Mouse (Mus musculus) monocyte, adult 2 months (primary cell): ENCODE measurements around the gene Gjb6.

Experiments
- DNase-seq, 2 experiments: peaks; one replicate each; pipeline ENCODE4 v3.0.0; 2022; ENCODE audit warnings: low spot score in 2 of 2, low read depth in 1 of 2

Gjb6 gene

DNA sequence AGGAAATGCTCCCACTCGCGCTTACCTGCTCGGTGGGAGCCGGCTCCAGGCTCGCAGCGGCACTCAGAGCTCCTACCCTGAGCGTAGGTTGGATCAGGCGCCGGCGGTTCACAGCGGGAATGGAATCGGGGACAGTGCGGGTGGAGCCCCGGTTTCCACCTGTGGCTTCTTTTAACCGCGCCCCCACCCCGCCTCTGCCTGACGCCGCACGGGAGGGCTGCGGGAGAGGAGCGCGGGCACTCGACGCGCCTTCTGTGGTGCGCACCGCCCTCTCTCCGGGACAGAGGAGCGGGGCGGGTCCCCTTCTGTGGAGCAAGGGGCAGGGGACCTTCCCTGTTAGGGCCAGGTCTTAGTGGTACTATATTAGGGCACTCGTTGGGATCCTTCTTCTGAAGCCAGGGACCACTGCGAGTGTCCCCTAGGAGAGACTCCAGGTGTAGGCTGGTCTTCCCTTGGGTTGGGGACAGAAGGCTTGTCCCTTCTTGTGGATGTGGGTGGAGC, at the start of gene Gjb6:
Gene Gjb6, minus strand, starts transcription at position 451 of the 501 bp plus-strand sequence.
- no peak for DNase-seq

DNA sequence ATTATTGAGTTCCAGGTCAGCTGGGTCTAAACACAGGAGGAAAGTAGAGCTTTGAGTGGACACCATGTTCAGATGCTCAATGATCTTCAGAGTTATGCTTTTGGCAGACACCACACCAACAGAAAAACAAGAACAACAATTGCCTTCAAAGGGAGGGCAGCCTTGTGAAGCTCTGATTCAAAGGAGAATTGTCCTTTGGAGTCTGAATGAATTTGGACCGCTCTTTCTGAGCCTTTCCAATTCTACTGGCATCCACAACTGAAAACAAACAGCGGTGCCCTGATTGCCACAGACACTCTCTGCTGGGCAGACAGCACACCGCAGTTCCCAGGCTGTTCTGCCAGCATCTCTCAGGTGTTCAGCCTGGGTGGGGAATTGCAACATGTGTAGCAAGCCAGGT, 32.1 kb upstream of the Gjb6 start:
- no peak for DNase-seq

DNA sequence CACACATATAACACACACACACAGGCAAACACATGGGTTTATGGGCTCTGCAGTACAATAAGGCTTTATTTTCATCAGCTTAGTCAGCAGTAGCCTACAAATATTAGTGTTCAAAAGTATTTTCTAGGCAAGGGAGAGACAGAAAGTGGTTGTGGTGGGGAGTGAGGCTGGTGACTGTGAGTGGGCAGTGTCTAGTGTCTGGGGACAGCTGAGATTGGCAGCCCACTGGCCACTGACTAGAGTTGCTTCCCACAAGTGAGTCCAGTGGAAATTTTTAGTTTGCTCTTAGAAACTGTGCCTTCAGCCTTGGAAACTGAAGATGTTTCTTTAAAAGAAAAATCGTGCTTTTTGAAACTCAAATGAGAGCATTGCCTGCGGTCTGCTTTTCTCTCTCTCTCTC, 28.4 kb upstream of the Gjb6 start:
- DNase-seq, result no peak

DNA sequence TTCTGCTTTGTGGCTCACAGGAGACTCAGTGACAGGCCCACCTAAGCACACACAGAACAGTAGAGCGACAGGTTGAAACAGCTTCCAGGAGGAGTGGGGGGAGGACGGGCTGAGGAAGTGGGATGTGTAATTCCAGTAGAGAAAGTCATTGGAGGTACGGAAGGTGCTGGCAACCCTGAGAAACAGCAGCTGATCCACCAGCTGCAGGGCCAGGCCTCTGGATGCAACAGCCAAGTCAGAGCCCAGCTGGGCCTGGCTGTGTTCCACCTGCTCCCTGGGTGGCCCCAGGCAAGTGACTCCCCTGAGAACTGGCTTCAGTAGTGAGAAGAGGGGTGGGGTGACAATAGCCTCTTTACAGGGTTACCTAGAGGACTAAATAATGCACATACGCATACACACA, 27.8 kb upstream of the Gjb6 start:
- DNase-seq, result no peak

DNA sequence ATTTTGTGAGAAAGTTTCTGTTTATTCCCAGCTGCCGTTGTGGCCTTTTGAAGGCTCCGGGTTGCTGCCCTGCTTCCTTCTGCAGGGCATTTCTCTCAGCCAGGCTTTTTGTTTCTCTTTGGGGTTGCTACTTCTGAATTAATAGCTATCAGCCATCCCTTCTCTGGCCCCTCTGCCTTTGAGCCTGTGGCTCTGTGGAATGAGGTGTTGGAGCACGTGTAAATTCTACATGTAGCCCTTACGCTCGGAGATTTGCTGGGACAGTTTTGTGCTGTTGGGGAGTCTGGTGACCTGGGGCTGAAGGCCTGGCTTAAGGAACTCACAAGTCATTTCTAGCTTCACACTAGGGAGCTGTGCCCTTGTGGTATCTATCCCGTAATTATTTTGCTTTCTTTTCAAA, 21.5 kb upstream of the Gjb6 start:
- no peak for DNase-seq

DNA sequence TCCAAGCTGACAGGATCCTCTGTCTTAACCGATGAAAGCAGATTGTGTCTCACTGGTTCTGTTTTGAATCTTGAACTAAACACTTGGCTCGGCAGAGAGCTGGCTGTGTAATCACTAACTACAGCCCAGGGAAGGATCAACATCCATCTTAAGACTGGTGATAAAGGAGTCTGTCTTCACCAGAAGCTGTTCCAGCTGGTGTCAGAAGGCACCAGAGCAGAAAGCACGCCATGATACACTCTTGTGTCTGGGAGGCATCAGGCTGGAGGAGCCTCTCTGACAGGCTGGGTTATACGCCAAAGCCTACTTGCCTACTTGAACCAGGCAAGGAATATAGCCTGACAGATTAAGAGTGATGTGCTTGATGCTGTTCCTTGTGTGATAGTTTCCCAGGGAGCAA, 12.3 kb upstream of the Gjb6 start:
- DNase-seq, result no peak

DNA sequence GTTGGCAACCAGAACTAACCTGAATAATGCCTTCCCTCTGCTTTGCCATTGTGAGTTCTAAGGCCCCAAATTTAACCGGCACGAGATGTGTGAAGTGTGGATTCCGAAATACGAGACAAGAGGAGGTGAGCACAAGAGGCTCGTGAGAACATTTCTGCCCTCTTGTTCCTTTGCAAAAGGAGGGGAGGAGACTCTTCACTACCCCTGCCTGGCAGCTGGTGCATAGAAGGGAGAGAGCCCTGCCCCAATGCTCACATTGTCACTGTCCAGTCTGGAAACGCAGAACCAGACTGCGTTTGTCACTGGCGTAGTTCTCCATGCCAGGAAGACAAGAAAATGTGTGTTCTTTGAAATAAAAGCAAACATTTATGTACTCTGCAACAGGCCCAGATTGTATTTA, 1.9 kb upstream of the Gjb6 start:
- no peak for DNase-seq

DNA sequence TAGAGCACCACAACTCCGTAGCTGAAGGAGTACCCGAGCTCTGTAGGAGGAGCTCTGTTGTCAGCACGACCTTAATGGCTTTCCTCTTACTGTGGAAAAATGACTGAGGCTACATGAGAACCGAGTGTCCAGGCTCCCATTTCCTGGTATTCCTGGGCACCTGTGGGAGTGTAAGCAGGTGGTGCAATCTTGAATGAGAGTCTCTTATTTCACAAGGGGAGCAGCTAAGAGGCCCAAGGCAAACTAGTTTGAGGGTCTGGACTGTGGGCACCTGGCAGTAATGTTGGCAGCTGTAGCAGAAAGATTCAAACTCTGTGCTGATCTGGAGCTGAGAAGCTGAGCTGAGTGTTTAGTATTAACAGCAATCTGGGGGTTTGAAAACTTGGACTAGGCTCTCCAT, 6.0 kb downstream of the Gjb6 start:
- no peak for DNase-seq

DNA sequence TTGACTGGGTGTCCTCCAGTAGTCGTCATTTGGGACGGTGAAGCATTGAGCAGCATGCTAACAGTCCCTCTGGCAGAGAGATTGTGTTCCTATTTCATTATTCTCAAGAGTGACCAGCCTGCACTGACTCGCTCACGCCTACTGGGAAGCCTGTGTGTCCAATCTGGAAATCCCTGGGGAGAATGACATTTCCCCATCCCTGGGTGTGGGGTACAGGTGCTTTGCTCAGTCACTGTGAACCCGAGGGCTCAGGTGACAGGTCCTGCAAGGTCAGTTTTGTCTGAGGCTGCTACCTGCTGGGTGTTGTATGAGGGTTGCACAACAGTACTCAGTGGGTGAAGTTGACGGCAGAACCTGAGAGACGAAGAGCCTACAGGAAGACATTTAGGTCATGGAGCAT, 11.1 kb downstream of the Gjb6 start:
- DNase-seq, result no peak

DNA sequence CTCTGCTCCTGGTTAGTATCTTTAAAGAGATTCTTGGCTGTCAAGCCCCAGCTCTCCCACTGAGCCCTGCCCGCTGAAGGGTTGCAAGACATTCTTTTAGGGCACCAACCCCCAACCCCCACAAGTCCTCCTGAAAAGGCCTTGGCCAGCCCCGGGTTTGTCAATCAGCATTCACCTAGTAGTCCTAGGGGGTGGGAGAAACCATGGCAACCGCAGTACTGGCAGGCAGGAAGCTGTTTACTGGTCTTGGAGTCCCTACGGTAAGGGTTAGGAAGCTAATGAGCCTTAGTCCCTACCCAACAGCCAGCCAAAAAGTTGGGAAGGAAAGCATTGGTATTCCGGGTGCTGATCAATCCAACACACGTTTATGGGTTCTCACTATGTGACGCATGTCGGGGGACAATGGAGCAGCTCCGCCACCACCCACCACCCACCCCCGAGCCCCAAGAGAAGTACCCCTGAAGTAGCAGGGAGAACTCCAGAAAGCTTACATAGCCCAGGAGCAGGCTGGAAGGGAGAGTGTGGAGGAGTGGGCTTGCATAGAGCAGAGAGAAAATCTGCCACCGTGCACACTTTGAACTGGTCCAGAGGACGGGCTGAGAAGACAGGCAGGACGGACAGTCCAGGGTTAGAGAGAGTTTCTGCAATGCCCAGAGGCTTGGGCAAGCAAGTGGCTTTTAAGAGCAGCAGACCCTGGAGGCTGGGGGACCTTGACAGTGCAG, 17.4 kb downstream of the Gjb6 start, which contains the start of gene Gm4491:
Gene Gm4491, minus strand, starts transcription at position 61 of the 722 bp plus-strand sequence.
- no peak for DNase-seq

DNA sequence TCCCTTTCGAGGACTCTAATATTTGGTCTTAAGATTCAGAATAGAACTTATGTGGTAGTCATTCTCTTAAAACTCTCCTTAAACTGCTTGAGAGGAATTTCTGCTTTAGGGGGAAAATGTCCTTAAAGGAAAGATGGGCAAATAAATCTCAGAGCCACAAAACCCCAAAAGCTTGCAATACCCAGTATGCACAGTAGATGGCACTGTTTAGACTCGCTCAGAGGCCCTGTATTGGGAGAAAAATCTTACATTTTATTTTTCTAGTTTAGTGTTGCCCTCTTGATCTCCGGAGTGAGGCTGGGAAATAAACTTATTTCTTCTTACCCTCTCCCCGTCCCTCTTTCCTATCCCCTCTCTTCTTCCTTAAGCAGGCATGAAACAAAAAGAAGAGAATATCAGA, 24.2 kb downstream of the Gjb6 start:
- no peak for DNase-seq

DNA sequence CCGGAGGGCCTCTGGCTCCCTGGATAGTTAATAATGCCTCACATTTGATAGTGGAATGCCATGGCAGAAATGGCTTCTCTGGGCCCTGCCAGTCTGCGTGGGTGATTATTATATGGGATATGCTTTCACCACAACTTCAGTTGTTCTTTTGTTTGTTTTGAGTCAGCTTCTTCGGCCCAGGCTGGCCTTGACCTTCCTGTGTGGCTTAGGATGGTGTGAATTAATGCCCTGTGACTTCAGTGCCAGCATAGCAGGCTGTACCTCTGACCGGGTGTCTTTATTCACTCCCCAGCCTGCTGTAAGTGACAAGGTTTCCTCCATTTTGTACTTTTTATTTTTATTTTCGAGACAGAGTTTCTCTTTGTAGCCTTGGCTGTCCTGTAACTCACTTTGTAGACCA, 25.5 kb downstream of the Gjb6 start:
- no peak for DNase-seq

DNA sequence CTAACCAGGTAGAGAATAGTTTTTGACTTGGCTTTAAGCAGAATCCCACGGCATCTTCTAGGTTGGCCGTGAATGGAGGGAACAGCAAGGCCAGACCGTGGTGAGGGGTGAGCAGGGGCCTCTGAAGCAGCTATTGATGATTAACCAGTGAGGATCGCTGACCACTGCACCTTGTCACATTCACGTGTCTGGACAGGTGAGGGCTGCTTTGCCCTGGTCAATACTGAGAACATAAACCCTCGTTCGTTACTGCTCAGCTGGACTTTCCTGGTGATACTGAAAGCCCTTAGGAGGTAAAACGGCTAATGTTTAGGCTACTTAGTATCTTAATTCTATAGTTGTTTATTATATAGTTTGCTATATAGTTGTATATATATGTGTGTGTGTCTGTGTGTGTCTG, 26.3 kb downstream of the Gjb6 start:
- no peak for DNase-seq

DNA sequence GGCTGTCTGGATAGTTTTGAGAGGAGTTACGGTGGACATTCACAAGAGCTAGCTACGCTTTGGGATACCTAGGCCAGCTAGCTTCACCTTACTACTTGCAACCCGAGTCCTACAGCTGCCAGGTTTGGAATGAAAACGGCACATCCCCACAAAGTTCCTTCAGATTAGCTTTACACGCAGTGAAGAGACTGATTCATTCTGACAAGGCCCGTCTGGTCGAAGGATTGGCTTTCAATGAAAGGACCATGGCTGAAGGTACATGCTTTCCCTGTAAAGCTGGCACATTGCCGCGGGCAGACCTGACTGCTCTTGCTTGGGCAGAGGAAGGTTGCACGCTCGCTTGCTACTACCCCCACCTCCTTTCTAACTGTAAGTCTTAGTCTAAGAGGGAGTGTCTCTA, 27.7 kb downstream of the Gjb6 start:
- DNase-seq, result no peak

DNA sequence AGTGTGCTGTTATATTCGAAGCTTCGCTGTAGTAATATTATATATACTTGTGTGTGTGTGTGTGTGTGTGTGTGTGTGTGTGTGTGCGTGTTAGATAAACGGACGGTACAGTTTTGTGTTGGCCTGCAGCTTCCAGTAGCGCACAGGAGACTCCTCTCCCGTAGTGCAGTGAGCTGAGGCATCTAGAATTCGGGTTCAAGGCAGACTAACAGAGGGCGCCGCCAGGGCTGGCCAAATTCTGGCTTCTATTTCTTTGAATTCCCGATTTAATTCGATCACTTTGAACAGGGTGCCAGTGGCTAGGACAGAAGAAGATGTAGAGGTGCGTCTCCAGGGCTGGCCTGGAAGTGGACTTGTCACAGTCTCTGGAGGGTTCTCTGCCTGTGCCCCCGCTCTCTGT, 28.3 kb downstream of the Gjb6 start:
- DNase-seq, result no peak

DNA sequence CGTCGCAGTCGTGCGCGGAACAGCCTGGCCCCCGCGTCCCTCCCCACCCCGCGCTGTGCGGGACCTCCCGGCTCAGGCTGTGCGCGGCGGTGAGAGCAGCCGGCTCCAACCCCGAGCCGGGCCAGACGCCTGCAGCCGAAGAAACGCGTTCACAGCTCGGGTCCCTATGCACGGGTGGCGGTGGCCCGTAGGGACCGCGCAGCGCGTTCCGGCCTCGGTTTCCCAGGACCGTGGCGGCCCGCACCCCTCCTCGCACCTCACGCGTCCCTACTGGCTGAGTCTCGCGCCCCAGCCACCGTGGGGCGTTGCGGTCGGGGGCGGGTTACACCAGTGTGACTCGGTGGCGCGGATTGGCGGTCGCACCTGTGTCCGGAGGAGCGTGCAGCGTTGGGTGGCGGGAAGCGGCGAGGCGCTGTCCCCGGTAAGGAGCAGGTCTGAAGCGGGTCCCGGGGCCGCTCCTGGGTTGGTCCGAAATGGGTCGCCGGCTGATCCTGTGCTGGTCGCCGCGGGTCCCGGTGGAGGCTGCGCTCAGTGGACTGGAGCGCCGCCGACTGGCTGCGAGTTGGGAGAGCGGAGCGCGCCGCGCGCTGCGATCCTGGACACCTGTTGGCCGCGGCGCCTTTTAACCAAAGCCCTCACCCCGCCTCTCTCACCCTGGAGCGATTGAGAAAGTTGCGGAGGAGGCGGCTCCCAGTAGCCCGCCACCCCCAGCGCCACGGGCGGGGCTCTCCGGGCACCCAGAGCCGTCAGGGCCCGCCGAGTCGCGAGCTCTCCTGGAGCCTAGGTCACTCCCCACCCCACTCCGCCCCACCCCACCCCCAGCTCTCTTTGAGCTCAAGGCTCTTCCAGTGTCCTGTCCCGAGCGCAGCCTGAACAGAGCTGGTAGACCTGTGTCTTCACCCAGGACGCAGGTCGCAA, 29.0 kb downstream of the Gjb6 start, which contains the start of gene Gjb2:
Gene Gjb2, minus strand, starts transcription at position 597 of the 918 bp plus-strand sequence.
- DNase-seq, result peak in 1 of 2 experiments; percentile 9

DNA sequence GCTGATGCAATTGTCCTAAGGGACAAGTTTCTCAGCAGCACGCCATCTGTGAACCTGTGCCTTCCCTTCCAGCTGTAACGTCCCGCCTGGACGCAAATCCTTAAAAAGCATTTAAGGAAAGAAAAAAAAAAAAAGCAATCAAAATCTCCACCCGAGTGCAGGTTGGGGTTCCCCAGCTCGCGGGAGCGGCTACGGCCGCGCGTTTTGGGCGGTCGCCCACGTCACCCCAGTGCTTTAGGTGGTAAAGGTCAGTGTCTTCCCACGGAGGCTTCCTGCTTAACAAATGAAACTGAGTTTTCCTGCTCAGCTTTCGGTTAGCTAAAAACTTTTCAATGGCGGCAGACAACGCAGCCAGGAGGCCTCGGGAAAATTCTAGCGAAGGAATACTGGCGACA, 29.7 kb downstream of the Gjb6 start:
- DNase-seq, result peak in 1 of 2 experiments; percentile 8

DNA sequence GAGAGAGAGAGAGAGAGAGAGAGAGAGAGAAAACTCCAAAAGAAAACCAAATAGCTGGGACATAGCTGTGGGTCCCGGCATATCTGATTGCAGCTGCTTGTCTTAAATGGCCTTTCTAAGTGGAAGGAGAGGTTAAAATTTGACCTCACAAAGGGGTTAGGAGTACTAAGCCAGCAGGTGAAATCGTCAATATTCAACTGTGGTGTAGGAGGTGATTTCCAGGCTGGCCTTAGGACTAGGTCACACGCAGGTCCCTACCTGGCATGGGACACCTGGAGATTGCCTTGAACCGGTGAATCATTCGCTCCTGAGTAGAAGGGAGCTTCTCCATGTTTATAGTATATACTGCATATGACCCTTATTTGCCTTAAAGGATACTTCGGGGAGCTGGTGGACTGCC, 30.3 kb downstream of the Gjb6 start:
- no peak for DNase-seq

DNA sequence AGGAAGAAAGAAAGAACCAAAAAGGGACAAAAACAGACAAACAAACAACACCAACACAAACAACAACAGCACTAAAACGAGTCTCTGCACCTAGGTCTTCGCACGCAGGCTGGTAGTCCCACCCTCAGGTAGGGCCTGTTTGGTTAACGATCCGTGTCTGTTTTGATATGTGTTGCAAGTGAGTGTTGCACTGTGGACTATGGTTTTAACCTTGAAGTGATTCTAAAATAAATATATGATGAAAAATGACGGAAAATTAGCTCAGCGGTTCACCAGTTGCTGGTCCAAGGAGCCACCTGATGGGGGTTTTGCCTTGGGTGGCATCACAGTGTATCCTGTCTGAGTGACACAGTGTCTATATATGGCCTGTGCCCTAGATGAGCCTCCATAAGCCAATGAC, 31.8 kb downstream of the Gjb6 start:
- no peak for DNase-seq

DNA sequence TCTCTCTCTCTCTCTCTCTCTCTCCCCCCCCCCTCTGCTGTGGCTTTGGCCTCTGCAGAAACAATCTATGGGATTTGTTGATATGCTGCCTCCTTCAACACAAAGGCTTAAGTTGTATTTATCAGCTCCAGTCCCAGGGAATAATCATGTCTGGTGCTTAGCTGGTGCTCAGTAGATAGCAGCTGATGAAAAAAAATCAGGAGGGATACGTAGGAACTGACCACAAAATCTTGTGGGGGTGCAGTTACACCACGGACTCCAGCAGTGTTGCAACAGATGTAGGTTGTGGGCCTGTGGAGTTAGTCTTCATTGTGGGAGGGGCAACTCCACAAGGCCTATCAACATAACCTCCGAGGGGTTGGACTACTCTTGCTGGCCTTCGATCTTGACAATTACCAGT, 37.6 kb downstream of the Gjb6 start:
- DNase-seq, result no peak

DNA sequence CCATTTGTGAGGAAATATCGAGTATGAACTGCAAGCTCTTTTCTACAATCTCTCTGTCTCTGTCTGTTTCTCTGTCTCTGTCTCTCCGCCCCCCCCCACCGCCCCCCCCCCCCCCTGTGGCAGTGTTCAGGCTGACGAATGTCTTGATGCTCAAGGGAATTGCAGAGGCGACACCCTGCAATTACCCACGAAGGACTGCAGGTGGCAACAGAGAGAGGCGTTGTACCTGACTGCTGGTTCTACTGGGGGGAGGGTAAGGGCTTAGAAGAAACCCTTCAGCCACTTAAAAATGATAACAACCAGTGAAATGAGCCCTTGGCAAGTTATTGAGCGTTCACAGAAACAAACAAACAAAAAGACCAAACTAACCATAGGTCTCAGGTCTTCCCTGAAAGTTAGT, 40.4 kb downstream of the Gjb6 start:
- DNase-seq, result no peak

DNA sequence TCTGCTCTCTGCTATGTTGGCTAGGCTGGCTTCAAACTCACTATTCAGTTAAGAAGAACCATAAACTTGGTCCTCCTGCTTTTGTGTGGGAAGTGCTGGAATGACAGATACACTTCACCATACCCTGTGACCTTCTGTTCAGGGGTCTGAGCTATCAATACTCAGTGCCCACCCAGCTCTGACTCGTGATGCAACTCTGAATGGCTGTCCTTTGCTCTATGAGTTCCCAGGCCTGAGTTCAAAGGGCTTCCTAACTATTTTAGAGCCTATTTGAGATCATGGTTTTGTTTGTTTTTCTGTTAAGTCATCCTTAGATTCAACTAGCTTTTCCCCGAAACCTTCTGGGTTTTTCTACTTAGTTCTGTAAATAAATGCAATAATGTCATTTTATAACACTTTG, 43.4 kb downstream of the Gjb6 start:
- no peak for DNase-seq
